Mouse (Mus musculus) bone marrow macrophage, adult 2 months (primary cell): ENCODE results near the gene Tmem163.

Source experiments
- CTCF ChIP-seq: IDR thresholded peaks from 2 replicates; pipeline ENCODE4 v1.5.1; 2012; ENCODE audit warnings: low read depth, mild to moderate bottlenecking, low read length, moderate library complexity
- POLR2A ChIP-seq: IDR thresholded peaks from 2 replicates; pipeline ENCODE4 v1.6.1; 2012; ENCODE audit warnings: mild to moderate bottlenecking, low read depth, low read length, borderline replicate concordance

- TF ChIP-seq POLR2A (no peak), CTCF (no peak)
These were observed 226.0 kb downstream of the Tmem163 start for GRCm38 (mm10) chr1:127453397-127453796.
